Mouse (Mus musculus) stomach, postnatal 0 days (tissue): ENCODE data around the gene Washc3.

Source experiments
- CTCF ChIP-seq: IDR thresholded peaks from 2 replicates; pipeline ENCODE4 v1.5.1; 2016; ENCODE audit warnings: antibody characterized with exemption, low read depth, mild to moderate bottlenecking, moderate library complexity
- EP300 ChIP-seq: optimal IDR thresholded peaks from 2 replicates; pipeline ENCODE3; 2016; ENCODE audit warnings: antibody characterized with exemption

DNA sequence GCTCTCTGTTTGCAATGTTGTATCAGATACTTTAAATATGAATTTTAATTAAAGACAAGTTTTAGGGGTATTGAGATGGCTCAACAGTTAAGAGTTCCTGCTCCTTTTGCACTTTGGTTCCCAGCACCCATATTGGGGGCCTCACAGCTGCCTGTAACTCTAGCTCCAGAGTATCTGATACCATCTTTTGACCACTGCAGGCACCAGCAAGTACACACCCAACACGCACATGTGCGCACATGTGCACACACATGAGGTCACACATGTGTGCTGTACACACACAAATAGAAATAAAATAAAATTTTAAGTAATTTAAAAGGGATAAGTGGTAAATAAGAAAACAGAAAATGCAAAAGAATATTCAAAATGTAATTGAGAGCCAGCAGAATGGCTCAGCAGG is 27.1 kb downstream of the Washc3 start:
- TF ChIP-seq EP300, result no peak
- TF ChIP-seq CTCF, result no peak
